Mouse (Mus musculus) kidney, adult 2 months (tissue): ENCODE measurements around the gene Rnaset2b.
"Not testable (repeated sequence)": the region's sequence is repeated elsewhere in the genome, so short reads cannot be mapped to it uniquely, and the experiment has no call there.

Source experiments
- CTCF ChIP-seq: fragments of 200-500 bp; conservative IDR thresholded peaks from 2 replicates; pipeline ENCODE4 v1.5.1; 2011; ENCODE audit warnings: low read depth, mild to moderate bottlenecking, control low read depth, low read length, moderate library complexity, mixed read lengths; ENCODE audit not compliant: insufficient read depth, insufficient read length
- POLR2A ChIP-seq: fragments of 200-500 bp; IDR thresholded peaks from one replicate; pipeline ENCODE4 v1.6.1; 2011; ENCODE audit warnings: low read depth, low read length, control low read depth

GRCm38 (mm10) chr17:7001790-7002585, 31.6 kb downstream of the Rnaset2b start:
- not testable (repeated sequence) for TF ChIP-seq CTCF, POLR2A
